Mouse (Mus musculus): Measurements from ENCODE around the gene Hacl1.

DNA sequence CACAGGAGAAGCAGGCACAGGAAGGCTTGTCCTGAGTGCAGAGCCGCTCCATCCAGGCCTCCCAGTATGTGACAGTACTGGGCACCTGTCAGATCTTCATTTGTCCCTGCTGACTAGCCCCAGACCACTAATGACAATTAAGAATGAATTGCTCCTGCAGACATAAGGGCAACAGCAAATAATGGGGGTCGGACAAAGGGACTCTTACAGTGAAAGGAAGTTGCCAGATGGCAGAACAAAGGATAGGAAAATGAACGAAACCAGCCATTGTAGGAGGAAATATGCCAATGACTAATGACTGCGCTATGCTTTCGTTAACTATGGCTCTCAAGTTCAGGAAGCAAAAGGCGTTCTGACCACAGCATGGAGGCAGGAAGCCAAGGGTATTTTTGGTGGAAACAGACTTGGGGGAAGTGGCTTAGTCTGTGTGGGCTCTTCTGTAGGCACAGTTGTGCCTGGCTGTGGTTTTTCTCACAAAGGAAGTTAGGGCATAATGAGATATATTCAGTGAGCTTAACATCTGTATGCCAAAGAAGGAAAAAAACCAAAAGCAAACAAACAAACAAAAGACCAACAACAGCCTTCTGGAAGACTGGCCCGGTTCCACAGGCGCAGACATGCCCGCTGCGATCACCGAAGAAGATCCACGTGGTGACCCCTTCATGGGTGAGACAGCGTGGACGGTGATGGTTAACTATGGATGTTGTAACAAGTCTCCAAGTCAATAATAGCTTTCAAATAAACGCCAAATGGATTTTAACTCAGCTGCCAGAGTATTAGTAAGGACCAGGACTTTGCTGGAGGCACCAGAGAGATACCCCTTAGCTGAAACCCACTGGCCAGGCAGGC lies 28.8 kb upstream of the Hacl1 start:
- TF ChIP-seq POLR2A (IDR thresholded peaks at IDR 0.05; ENCODE audit: low read depth, low read length) (no peak), CTCF (conservative IDR thresholded peaks at IDR 0.05; ENCODE audit: insufficient read depth, insufficient read length, low read depth, low read length) (no peak)

Measured in kidney, adult 2 months (tissue).